Mouse (Mus musculus): Measurements from ENCODE around the gene Sik3. TPM values are rescaled to one million over a fixed set of nuclear protein-coding genes. Genes with fewer than 3 reads are reported as not detected.
A peak's percentile ranks its signal among the peaks of the same experiment; 100 is the strongest.
"Not testable (repeated sequence)": the region's sequence is repeated elsewhere in the genome, so short reads cannot be mapped to it uniquely, and the experiment has no call there.

Sik3 gene
- polyA plus RNA-seq, 1 experiment from 2014 or later, result 12.6 TPM

DNA sequence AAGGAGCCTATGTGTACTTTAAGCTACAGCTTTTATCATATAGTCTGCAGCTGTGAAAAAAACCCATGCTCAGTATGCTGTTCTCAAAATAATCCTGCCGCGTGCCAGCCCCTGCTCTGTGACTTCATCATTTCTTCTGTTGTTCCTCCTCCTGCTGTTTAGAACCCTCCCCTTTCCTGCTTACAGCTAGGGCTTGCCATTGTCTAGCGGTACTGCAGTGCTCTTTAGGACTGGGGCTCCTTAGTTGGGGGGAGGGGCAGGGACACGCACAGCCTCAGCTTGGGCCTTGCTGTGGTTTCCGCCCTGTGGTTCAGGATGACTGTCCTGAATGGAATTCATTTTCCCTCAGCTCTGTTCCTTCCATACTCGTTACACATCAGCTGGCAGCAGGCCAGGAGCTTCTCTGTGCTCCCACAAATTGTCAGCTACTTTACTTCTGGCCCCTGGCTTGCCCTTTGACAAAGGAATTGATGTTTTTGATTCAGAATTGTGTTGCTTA is 107.4 kb downstream of the Sik3 start:
- H3K4me2 ChIP-seq (replicated peaks), result no peak overlapping the region

DNA sequence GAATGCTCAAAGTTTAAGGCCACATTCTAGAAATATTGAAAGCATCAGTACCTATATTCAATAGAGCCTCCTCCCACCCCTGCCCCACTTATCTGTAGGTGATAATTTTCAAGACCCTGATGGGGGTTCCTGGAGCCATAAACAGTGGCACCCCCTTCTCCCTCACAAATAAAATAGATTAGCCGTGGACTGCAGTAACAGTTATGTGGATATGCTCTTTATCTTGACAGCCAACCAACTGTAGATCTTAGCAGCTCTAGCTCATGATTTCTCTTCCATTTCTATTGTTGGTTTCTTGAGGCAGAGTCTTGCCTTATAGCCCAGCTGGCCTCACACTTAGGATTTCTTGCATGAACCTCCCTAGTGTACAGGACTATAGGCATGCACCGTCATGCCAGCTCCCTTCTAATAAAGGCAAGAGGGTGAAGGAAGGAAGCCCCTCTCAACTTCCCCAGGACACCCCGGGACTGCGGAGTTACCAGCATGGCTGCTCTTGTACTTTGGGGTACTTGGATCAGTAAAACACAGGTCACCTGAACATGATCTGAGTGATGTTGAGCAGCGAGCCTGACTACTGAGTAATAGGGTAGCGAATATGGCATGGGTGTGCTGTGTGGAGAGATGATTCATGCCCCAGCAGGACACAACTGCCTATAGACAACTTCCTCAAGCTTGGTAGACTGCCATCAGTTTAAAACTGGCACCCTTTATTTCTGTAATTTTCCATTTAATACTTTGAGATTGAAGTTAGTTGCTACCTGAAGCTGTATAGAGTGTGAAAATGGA is 108.0 kb downstream of the Sik3 start:
- Histone ChIP-seq H3K4me3 (no peak overlapping the region), H3K4me1 (peaks cover 21% of the 10 kb centered on the region), H3K9me3 (peaks cover 3% of the 10 kb centered on the region; the same call in 1 of the 2 replicates), H3K27me3 (no peaks in the 10 kb centered on the region), H3K36me3 (no peaks in the 10 kb centered on the region), H3K27ac (replicated peaks) (peak overlapping the region; percentile 58), H3K4me2 (replicated peaks) (no peak overlapping the region), H3K9ac (replicated peaks) (no peak overlapping the region)
- WGBS, result 84% methylated on average over 6 of the region's 6 CpGs
- ATAC-seq (ENCODE audit: low FRiP score, low read depth), result no peak

More for the DNA sequence above, 107.4 kb downstream of the Sik3 start:
- H3K4me1 ChIP-seq, result peaks cover 26% of the 10 kb centered on the region
- H3K4me3 ChIP-seq, result no peak overlapping the region
- no peaks in the 10 kb centered on the region for H3K27me3 ChIP-seq
- peak; percentile 89 for ATAC-seq (ENCODE audit: low FRiP score, low read depth)
- peak overlapping the region; percentile 58 for H3K27ac ChIP-seq (replicated peaks)
- H3K36me3 ChIP-seq, result no peaks in the 10 kb centered on the region
- H3K9ac ChIP-seq (replicated peaks), result 0 out of 2 replicates have a peak overlapping the region, but pooled peaks have one; percentile 3
- H3K9me3 ChIP-seq, result peaks cover 3% of the 10 kb centered on the region; the same call in 1 of the 2 replicates
- 1% methylated on average over 6 of the region's 6 CpGs for WGBS

DNA sequence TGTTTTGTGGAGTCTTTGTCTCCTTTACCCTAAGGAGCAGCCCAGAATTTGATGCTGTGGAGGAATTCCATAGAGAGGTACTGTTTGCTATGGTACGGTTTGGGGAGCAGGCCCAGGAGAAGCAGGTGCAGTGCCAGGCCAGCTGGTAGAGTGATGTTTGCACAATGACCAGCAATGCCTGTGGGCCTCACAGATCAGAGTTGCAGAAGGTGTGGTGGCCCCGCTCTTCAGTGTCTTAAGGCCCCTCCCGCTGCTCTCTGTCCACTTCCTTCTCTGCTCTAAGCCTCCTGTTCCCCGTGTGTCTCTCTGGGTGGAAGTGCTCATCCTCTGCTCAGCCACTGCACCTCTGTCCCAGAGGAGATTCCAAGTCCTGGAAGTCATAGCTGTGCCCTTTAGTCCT is 108.9 kb downstream of the Sik3 start:
- no peak for ATAC-seq (ENCODE audit: low FRiP score, low read depth)
- H3K27ac ChIP-seq (replicated peaks), result no peak overlapping the region
- H3K36me3 ChIP-seq, result no peaks in the 10 kb centered on the region
- no peak overlapping the region for H3K9ac ChIP-seq (replicated peaks)
- no peaks in the 10 kb centered on the region for H3K27me3 ChIP-seq
- 77% methylated on average over 4 of the region's 4 CpGs for WGBS
- H3K9me3 ChIP-seq, result peaks cover 3% of the 10 kb centered on the region; the same call in 1 of the 2 replicates
- H3K4me2 ChIP-seq (replicated peaks), result no peak overlapping the region
- H3K4me3 ChIP-seq, result no peak overlapping the region
- H3K4me1 ChIP-seq, result peaks cover 20% of the 10 kb centered on the region

DNA sequence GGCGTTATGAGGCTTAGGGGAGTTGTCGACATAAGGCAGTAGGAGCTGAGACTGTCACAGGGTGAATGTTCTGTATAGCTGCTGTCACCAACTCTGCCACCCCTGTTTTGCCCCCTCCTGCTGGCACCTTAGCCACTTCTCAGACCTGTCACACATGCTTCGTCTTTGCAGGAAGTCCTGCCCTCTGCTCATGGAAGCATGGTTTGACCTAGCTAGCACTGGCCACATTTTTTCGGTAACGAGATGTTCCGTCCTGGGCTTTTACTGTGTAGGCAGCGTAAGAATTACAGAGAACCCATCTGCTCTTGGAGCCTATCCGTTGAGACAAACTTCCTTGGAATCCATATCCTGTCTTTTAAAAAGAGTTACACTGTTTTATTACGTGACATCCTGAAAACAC is 110.1 kb downstream of the Sik3 start:
- H3K4me2 ChIP-seq (replicated peaks), result no peak overlapping the region

DNA sequence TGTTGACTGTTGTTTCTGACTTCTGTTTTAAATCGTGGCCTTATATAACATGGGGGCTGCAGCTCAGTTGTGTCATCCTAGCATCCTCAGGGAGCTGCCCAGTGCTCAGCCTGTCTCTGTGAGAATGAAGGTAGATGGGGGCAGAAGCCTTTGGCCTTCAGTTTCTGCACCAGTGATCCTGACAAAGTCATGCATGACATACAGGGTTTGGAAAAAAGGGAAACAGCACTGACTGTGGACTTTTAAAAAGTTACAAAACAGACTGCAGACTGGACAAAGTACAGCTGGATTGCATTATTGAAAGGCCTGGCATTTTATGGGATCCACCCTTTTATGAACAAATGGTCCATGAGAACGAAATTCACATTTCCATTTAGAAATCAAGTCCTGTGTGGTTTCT is 113.7 kb downstream of the Sik3 start:
- no peak for ATAC-seq (ENCODE audit: low FRiP score, low read depth)
- H3K4me1 ChIP-seq, result peaks cover 16% of the 10 kb centered on the region
- H3K4me3 ChIP-seq, result no peak overlapping the region
- no peaks in the 10 kb centered on the region for H3K9me3 ChIP-seq
- no peak overlapping the region for H3K27ac ChIP-seq (replicated peaks)
- H3K4me2 ChIP-seq (replicated peaks), result no peak overlapping the region
- no peak overlapping the region for H3K9ac ChIP-seq (replicated peaks)
- no peaks in the 10 kb centered on the region for H3K27me3 ChIP-seq
- H3K36me3 ChIP-seq, result no peaks in the 10 kb centered on the region
- 83% methylated on average over 2 of the region's 2 CpGs for WGBS

More for the DNA sequence above, 110.1 kb downstream of the Sik3 start:
- ATAC-seq (ENCODE audit: low FRiP score, low read depth), result no peak
- H3K9me3 ChIP-seq, result peaks cover 3% of the 10 kb centered on the region; the same call in 1 of the 2 replicates
- no peak overlapping the region for H3K9ac ChIP-seq (replicated peaks)
- no peak overlapping the region for H3K27ac ChIP-seq (replicated peaks)
- no peak overlapping the region for H3K4me3 ChIP-seq
- peaks cover 30% of the 10 kb centered on the region for H3K4me1 ChIP-seq
- H3K27me3 ChIP-seq, result no peaks in the 10 kb centered on the region
- no peaks in the 10 kb centered on the region for H3K36me3 ChIP-seq
- 87% methylated on average over 9 of the region's 9 CpGs for WGBS

DNA sequence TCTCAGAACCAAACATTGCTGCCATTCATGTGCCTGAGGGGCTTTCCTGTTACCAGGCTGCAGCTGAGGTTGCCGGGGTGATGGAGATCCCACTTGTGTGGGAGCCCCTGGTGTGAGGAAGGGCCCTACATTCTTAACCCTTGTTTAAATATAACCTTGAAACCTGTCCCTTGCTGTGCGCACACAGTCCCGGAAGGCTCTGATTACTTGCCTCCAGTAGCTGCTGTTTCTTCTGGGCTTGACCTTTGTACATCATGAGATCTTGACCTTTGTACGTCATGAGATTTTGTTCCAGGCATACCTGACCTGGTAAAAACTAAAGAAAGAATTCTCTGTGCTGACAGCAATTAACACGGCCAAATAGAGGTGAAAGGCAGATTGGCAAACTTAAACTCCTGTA is 114.7 kb downstream of the Sik3 start:
- H3K9ac ChIP-seq (replicated peaks), result no peak overlapping the region
- no peaks in the 10 kb centered on the region for H3K9me3 ChIP-seq
- no peak overlapping the region for H3K4me3 ChIP-seq
- H3K36me3 ChIP-seq, result no peaks in the 10 kb centered on the region
- no peak for ATAC-seq (ENCODE audit: low FRiP score, low read depth)
- H3K27me3 ChIP-seq, result no peaks in the 10 kb centered on the region
- WGBS, result 33% methylated on average over 5 of the region's 5 CpGs
- H3K27ac ChIP-seq (replicated peaks), result no peak overlapping the region
- peaks cover 12% of the 10 kb centered on the region for H3K4me1 ChIP-seq
- H3K4me2 ChIP-seq (replicated peaks), result no peak overlapping the region

DNA sequence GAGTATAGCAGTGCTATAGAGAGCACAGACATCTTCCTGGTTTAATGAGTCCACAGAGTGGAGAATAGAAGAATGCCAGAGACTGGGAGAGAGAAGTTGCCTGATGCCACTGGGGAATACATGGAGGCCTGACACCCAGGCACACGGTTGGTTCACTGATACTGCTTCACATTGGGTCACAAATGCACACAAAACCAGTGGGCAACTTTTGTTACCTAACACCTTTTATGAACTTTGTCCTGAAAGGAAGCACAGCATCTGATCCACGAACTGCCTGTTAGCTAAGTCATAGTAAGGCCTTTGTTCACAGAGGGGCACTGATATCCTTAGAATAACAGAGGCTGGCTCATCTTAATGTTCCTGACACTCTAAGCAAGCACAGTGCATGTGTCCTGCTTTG is 116.6 kb downstream of the Sik3 start:
- H3K27me3 ChIP-seq, result no peaks in the 10 kb centered on the region
- WGBS, result 66% methylated on average over 2 of the region's 2 CpGs
- H3K9ac ChIP-seq (replicated peaks), result no peak overlapping the region
- H3K27ac ChIP-seq (replicated peaks), result no peak overlapping the region
- H3K36me3 ChIP-seq, result no peaks in the 10 kb centered on the region
- no peak overlapping the region for H3K4me3 ChIP-seq
- ATAC-seq (ENCODE audit: low FRiP score, low read depth), result no peak
- H3K4me2 ChIP-seq (replicated peaks), result no peak overlapping the region
- H3K4me1 ChIP-seq, result peaks cover 12% of the 10 kb centered on the region
- H3K9me3 ChIP-seq, result no peaks in the 10 kb centered on the region

DNA sequence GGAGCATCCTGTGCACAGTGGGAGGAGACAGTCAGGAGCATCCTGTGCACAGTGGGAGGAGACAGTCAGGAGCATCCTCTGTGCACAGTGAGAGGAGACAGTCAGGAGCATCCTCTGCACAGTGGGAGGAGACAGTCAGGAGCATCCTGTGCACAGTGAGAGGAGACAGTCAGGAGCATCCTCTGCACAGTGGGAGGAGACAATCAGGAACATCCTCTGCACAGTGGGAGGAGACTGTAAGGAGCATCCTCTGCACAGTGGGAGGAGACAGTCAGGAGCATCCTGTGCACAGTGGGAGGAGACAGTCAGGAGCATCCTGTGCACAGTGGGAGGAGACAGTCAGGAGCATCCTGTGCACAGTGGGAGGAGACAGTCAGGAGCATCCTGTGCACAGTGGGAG is 120.2 kb downstream of the Sik3 start:
- not testable (repeated sequence) for H3K36me3 ChIP-seq; H3K4me2 ChIP-seq (replicated peaks); H3K4me1 ChIP-seq; H3K4me3 ChIP-seq; H3K9ac ChIP-seq (replicated peaks); H3K9me3 ChIP-seq; ATAC-seq (ENCODE audit: low FRiP score, low read depth); H3K27me3 ChIP-seq; H3K27ac ChIP-seq (replicated peaks)

DNA sequence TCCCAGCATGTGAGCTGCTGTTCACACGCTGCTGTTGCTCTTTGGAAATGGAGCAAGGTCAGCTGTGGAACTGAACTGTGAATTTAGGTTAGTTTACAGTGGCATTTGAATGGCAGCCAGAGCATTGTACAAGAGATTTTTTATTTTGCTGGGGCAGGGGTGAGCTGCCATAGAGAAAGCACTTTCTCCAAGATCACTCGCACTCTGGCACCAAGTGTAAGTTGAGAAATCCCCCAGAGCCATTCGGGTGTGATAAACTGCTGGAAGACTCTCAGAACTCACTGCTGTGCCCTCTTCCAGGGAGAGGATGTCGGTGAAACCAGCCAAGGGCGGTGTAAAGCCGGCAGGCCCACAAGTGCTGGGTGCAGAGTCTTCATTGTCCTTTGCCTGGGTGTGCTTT is 126.2 kb downstream of the Sik3 start:
- Histone ChIP-seq H3K4me2 (replicated peaks) (no peak overlapping the region), H3K27me3 (no peaks in the 10 kb centered on the region), H3K4me3 (no peak overlapping the region), H3K27ac (replicated peaks) (no peak overlapping the region), H3K9ac (replicated peaks) (no peak overlapping the region), H3K4me1 (no peaks in the 10 kb centered on the region), H3K9me3 (no peaks in the 10 kb centered on the region), H3K36me3 (no peaks in the 10 kb centered on the region)
- ATAC-seq (ENCODE audit: low FRiP score, low read depth), result no peak
- 81% methylated on average over 6 of the region's 6 CpGs for WGBS

DNA sequence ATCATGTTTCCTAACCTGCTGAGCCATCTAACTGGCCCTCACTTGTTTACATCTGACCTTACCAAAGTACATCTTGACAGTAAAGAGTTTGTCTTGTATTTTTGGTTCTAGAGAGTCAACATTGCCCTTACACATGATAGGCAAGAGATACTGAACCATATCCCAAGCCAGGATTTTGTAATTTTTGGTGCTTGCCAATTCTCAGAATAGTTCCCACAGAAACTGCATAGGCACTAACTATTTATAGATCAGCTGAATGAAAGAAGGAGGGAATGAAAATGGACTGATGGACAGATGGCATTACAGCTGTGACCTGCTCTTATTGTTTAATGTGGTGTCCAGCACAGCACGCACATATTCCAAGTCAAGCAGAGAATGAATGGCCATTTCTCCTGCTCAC is 128.2 kb downstream of the Sik3 start:
- 79% methylated on average over 1 of the region's 1 CpGs for WGBS

DNA sequence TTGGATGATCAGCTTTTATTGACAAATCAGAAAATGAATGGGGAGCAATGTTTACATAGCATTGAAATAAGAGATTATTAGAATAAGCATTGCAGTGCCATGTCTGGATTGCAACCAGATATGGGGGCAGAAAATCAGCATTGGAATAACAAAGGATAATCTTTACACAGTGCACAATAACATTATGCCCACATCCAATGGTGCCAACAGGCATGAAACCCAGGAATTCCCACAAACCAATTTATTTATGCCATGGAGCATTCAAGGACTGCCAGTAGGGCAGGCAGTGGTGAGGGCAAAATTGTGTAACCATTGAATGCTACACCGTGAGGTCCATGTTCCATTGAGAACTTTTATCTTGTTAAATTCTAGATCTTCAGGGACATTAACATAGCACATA is 129.4 kb downstream of the Sik3 start:
- Histone ChIP-seq H3K4me2 (replicated peaks) (no peak overlapping the region), H3K27me3 (no peaks in the 10 kb centered on the region), H3K9ac (replicated peaks) (no peak overlapping the region), H3K9me3 (no peaks in the 10 kb centered on the region), H3K4me1 (no peaks in the 10 kb centered on the region), H3K4me3 (no peak overlapping the region), H3K27ac (replicated peaks) (no peak overlapping the region), H3K36me3 (no peaks in the 10 kb centered on the region)
- ATAC-seq (ENCODE audit: low FRiP score, low read depth), result no peak
- 86% methylated on average over 1 of the region's 1 CpGs for WGBS

More for the DNA sequence above, 128.2 kb downstream of the Sik3 start:
- Histone ChIP-seq H3K9me3 (no peaks in the 10 kb centered on the region), H3K4me3 (no peak overlapping the region), H3K27me3 (no peaks in the 10 kb centered on the region), H3K9ac (replicated peaks) (no peak overlapping the region), H3K4me2 (replicated peaks) (no peak overlapping the region), H3K36me3 (no peaks in the 10 kb centered on the region), H3K4me1 (no peaks in the 10 kb centered on the region), H3K27ac (replicated peaks) (no peak overlapping the region)
- no peak for ATAC-seq (ENCODE audit: low FRiP score, low read depth)

DNA sequence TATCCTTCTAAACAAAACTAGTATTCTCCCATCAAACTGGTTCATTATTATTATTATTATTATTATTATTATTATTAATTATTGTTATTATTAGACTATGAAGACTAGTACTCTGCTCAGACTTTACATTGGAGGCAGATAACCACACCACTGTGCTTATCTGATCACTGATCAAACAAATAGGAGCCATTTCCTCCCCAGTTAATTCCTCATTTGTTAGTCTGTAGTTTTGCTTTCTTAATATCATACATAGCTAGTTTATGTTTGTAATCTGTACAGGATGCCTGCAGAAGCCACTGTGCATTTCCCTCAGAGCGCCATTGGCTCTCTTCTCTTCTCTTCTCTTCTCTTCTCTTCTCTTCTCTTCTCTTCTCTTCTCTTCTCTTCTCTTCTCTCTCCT is 129.9 kb downstream of the Sik3 start:
- Histone ChIP-seq H3K4me1 (no peaks in the 10 kb centered on the region), H3K9me3 (no peaks in the 10 kb centered on the region), H3K4me2 (replicated peaks) (no peak overlapping the region), H3K4me3 (no peak overlapping the region), H3K9ac (replicated peaks) (no peak overlapping the region), H3K36me3 (no peaks in the 10 kb centered on the region), H3K27ac (replicated peaks) (no peak overlapping the region), H3K27me3 (no peaks in the 10 kb centered on the region)
- ATAC-seq (ENCODE audit: low FRiP score, low read depth), result no peak
- 100% methylated on average over 1 of the region's 1 CpGs for WGBS
